Mouse (Mus musculus) gastrocnemius, postnatal 36 days (tissue): Measurements from ENCODE around the gene Zfyve1. TPM values are rescaled to one million over a fixed set of nuclear protein-coding genes. Genes with fewer than 3 reads are reported as not detected.

Source experiments
- DNase-seq, 2 experiments: peaks; one replicate each; pipeline ENCODE4 v3.0.0; 2022
- intact Hi-C: fragments of 180-260 bp; cut with DNase I; formaldehyde crosslinking; loops from one replicate; pipeline ENCODE4 v1.15.1; 2025
- total RNA-seq, 2 experiments: library from RNA; stranded (reverse); gene quantifications; 2 replicates each; pipeline ENCODE4 v1.2.3; 2021

The Zfyve1 gene
- total RNA-seq, 2 experiments from 2014 or later = 17.0 to 17.7 TPM

- intact Hi-C loops = no loop called here
- DNase-seq = no peak
These were observed 14.3 kb downstream of the Zfyve1 start for GRCm38 (mm10) chr12:83582747-83583146.

- intact Hi-C loops = no loop called here
- no peak for DNase-seq
These were observed 14.9 kb downstream of the Zfyve1 start for GRCm38 (mm10) chr12:83582106-83582505.

- intact Hi-C loops = no loop called here
These were observed 16.7 kb downstream of the Zfyve1 start for GRCm38 (mm10) chr12:83580283-83580682.

GRCm38 (mm10) chr12:83578896-83579569, 18.0 kb downstream of the Zfyve1 start:
- no peak for DNase-seq
- intact Hi-C loops = no loop called here

More at GRCm38 (mm10) chr12:83580283-83580682, 16.7 kb downstream of the Zfyve1 start:
- no peak for DNase-seq

- intact Hi-C loops = no loop called here
- no peak for DNase-seq
These were observed 18.7 kb downstream of the Zfyve1 start for GRCm38 (mm10) chr12:83578356-83578755.

- DNase-seq = no peak
- intact Hi-C loops = no loop called here
These were observed 19.6 kb downstream of the Zfyve1 start for GRCm38 (mm10) chr12:83577445-83577844.

- no peak for DNase-seq
- intact Hi-C loops = no loop called here
These were observed 24.3 kb downstream of the Zfyve1 start for GRCm38 (mm10) chr12:83572717-83573116.

GRCm38 (mm10) chr12:83569866-83570265, 27.2 kb downstream of the Zfyve1 start:
- intact Hi-C loops = no loop called here
- DNase-seq = no peak

GRCm38 (mm10) chr12:83562589-83562988, 34.4 kb downstream of the Zfyve1 start:
- intact Hi-C loops = no loop called here
- DNase-seq = no peak

GRCm38 (mm10) chr12:83560189-83560588, 36.8 kb downstream of the Zfyve1 start:
- DNase-seq = no peak

GRCm38 (mm10) chr12:83558496-83558895, 38.5 kb downstream of the Zfyve1 start:
- intact Hi-C loops = no loop called here
- no peak for DNase-seq

More at GRCm38 (mm10) chr12:83560189-83560588, 36.8 kb downstream of the Zfyve1 start:
- intact Hi-C loops = no loop called here

GRCm38 (mm10) chr12:83555605-83556004, 41.4 kb downstream of the Zfyve1 start:
- intact Hi-C loops = no loop called here

GRCm38 (mm10) chr12:83553816-83554215, 43.2 kb downstream of the Zfyve1 start:
- intact Hi-C loops = no loop called here
- no peak for DNase-seq

More at GRCm38 (mm10) chr12:83555605-83556004, 41.4 kb downstream of the Zfyve1 start:
- DNase-seq = no peak

GRCm38 (mm10) chr12:83551305-83551704, 45.7 kb downstream of the Zfyve1 start:
- DNase-seq = no peak
- intact Hi-C loops = no loop called here

GRCm38 (mm10) chr12:83544791-83545190, 52.2 kb downstream of the Zfyve1 start:
- intact Hi-C loops = no loop called here
- DNase-seq = no peak

GRCm38 (mm10) chr12:83543997-83544396, 53.0 kb downstream of the Zfyve1 start:
- intact Hi-C loops = no loop called here
- no peak for DNase-seq

- intact Hi-C loops = no loop called here
- no peak for DNase-seq
These were observed 61.0 kb downstream of the Zfyve1 start for GRCm38 (mm10) chr12:83536039-83536438.

GRCm38 (mm10) chr12:83535428-83535827, 61.6 kb downstream of the Zfyve1 start:
- intact Hi-C loops = no loop called here
- DNase-seq = no peak

- intact Hi-C loops = no loop called here
- no peak for DNase-seq
These were observed 62.8 kb downstream of the Zfyve1 start for GRCm38 (mm10) chr12:83534190-83534589.

- intact Hi-C loops = no loop called here
- DNase-seq = no peak
These were observed 64.1 kb downstream of the Zfyve1 start for GRCm38 (mm10) chr12:83532966-83533365.

- no peak for DNase-seq
- intact Hi-C loops = no loop called here
These were observed 65.0 kb downstream of the Zfyve1 start for GRCm38 (mm10) chr12:83531992-83532391.

- intact Hi-C loops = no loop called here
- DNase-seq = no peak
These were observed 68.4 kb downstream of the Zfyve1 start for GRCm38 (mm10) chr12:83528665-83529064.

GRCm38 (mm10) chr12:83527816-83528215, 69.2 kb downstream of the Zfyve1 start:
- no peak for DNase-seq

More at GRCm38 (mm10) chr12:83527816-83528215, 69.2 kb downstream of the Zfyve1 start:
- intact Hi-C loops = no loop called here
